ENCODE assay signal across 1 mouse cellular context in the genomic region with DNA sequence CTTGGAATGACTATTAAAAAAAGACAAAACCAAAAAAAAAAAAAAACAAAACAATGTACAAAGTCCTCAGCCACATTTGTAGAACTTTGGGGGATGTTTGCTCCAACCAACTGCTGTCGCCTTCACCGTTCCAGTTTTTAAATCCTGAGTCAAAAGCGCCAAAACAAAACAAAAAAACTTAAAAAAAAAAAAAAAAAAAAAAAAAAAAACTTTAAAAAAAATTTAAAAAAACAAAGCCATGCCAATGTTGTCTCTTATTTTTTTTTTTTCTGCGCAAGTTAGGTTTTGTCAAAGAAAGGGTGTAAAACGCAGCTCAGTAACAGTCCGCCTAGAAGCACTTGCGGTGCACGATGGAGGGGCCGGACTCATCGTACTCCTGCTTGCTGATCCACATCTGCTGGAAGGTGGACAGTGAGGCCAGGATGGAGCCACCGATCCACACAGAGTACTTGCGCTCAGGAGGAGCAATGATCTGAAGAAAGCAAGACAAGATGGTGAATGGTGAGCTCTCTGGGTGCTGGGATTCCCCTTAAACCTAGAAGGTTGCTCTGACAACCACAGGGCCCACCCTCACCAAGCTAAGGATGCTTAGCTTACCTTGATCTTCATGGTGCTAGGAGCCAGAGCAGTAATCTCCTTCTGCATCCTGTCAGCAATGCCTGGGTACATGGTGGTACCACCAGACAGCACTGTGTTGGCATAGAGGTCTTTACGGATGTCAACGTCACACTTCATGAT.
TF ChIP-seq lines count a peak whose summit lies in the region.

No protein-coding gene starts in this region.

TF ChIP-seq in CH12.LX, 34 proteins besides CTCF, POLR2A, EP300 and RAD21:
- TF ChIP-seq NELFE (IDR thresholded peaks at IDR 0.05; ENCODE audit: low read depth, low read length) (no peak), SIN3A (IDR thresholded peaks at IDR 0.05; ENCODE audit: low read length) (0 out of 2 replicates have a peak, but pooled peaks have one; percentile 2), ELF1 (IDR thresholded peaks at IDR 0.05; ENCODE audit: low read depth, low read length) (no peak), ZMIZ1 (IDR thresholded peaks at IDR 0.05; ENCODE audit: low read depth, low read length) (peak; percentile 66; the same call in 1 of the 2 replicates), MXI1 (IDR thresholded peaks at IDR 0.05; ENCODE audit: low read depth, low read length) (no peak), ZC3H11A (IDR thresholded peaks at IDR 0.05; ENCODE audit: low read depth, low read length) (no peak), CHD2 (IDR thresholded peaks at IDR 0.05; ENCODE audit: low read length) (no peak), IRF4 (IDR thresholded peaks at IDR 0.05; ENCODE audit: low read depth, low read length) (no peak), MAZ (IDR thresholded peaks at IDR 0.05; ENCODE audit: low read depth, low read length) (no peak), NRF1 (IDR thresholded peaks at IDR 0.05; ENCODE audit: low read depth, low read length) (no peak), USF2 (conservative IDR thresholded peaks at IDR 0.05; ENCODE audit: low read depth, low read length) (no peak), TBP (conservative IDR thresholded peaks at IDR 0.05; ENCODE audit: low read depth, low read length) (no peak), GABPA (IDR thresholded peaks at IDR 0.05; ENCODE audit: insufficient replicate concordance, low read depth, low read length) (no peak), TCF12 (IDR thresholded peaks at IDR 0.05; ENCODE audit: low read depth, low read length) (no peak), ZNF384 (IDR thresholded peaks at IDR 0.05; ENCODE audit: low read depth, low read length) (peak; percentile 76), JUN (IDR thresholded peaks at IDR 0.05; ENCODE audit: insufficient read depth, low read depth, low read length) (no peak), HCFC1 (IDR thresholded peaks at IDR 0.05; ENCODE audit: low read depth, low read length) (no peak), UBTF (IDR thresholded peaks at IDR 0.05; ENCODE audit: low read depth, low read length) (no peak)
